Comparison of ENCODE assay signal across 12 mouse cellular contexts in the genomic region with DNA sequence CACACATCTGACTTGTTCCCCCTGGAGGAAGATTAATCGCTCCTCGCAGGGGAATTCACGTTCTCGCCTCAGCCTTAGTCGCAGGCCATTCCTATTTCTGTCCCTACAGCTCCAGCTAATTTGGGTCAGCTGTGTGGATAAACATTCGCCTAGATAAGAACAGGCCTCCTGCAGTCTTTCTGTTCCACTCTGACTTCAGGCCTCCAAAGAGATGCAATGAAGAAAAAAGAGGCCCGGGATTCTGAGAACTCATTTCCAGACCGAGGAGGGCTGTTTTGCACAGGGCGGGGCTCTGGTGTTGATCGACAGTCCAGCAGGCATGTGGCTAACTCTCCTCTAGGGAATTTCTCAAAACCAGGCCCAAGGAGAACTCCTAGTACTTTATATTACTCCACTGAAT. TPM values are rescaled to one million over a fixed set of nuclear protein-coding genes. Genes with fewer than 3 reads are reported as not detected.
DNase-seq lines count a peak whose midpoint lies in the region; ATAC-seq and TF ChIP-seq lines count a peak whose summit lies in the region.
"Had no signal": no experiment of that assay in that cellular context is flagged by ENCODE, and none has a peak within 500 bp of the region (broad histone marks: within the 10 kb centered on the region; RNA-seq: fewer than 3 reads in every experiment).

No protein-coding gene starts in this region.

- peak; percentile 51 for DNase-seq in kidney, postnatal 0 days (ENCODE audit: low spot score)
- no peak for DNase-seq in kidney, adult 9 months
- peak; percentile 47 for DNase-seq in brain, adult 2 months (ENCODE audit: low read depth, low spot score)
- peak; percentile 34 for DNase-seq in embryonic facial prominence, embryonic 14.5 days (ENCODE audit: low spot score)
- DNase-seq in heart, postnatal 0 days (ENCODE audit: low spot score), result peak; percentile 85
- no peak for DNase-seq in spleen, postnatal 36 days (ENCODE audit: low spot score in 2 of 2)
- DNase-seq in thymus, postnatal 36 days, result no peak
- no peak for DNase-seq in spleen, postnatal 4 days (ENCODE audit: low spot score in 2 of 2)
- DNase-seq: kidney, adult 18-20 months; thymus, adult 2 months had no signal

- 0 out of 2 replicates have a peak, but pooled peaks have one; percentile 34 for TF ChIP-seq EP300 in heart, postnatal 0 days (IDR thresholded peaks at IDR 0.05; ENCODE audit: low read depth)

- H3K4me1 ChIP-seq in kidney, postnatal 0 days (replicated peaks; ENCODE audit: insufficient read depth, low read length), result no peaks in the 10 kb centered on the region
- H3K4me1 ChIP-seq in embryonic facial prominence, embryonic 14.5 days (ENCODE audit: control insufficient read depth, insufficient read depth, low read length), result peaks cover 7% of the 10 kb centered on the region; the same call in 1 of the 2 replicates
- H3K4me1 ChIP-seq in heart, postnatal 0 days (ENCODE audit: control insufficient read depth, insufficient read depth), result peaks cover 32% of the 10 kb centered on the region

- H3K27ac ChIP-seq in kidney, postnatal 0 days, result no peak overlapping the region
- no peak overlapping the region for H3K27ac ChIP-seq in embryonic facial prominence, embryonic 14.5 days (replicated peaks; ENCODE audit: low read depth, low read length)
- peak overlapping the region; percentile 84 for H3K27ac ChIP-seq in heart, postnatal 0 days (ENCODE audit: low read depth)
- H3K27ac ChIP-seq: left cerebral cortex, adult 2 months had no signal

- no peaks in the 10 kb centered on the region for H3K27me3 ChIP-seq in kidney, postnatal 0 days (ENCODE audit: insufficient read depth, low read length)
- no peaks in the 10 kb centered on the region for H3K27me3 ChIP-seq in embryonic facial prominence, embryonic 14.5 days (replicated peaks; ENCODE audit: control insufficient read depth, insufficient read depth, low read length)
- H3K27me3 ChIP-seq in heart, postnatal 0 days (ENCODE audit: control insufficient read depth, insufficient read depth, low read length), result no peaks in the 10 kb centered on the region

- H3K36me3 ChIP-seq in kidney, postnatal 0 days (ENCODE audit: insufficient read depth, low read length), result no peaks in the 10 kb centered on the region
- no peaks in the 10 kb centered on the region for H3K36me3 ChIP-seq in embryonic facial prominence, embryonic 14.5 days (ENCODE audit: control insufficient read depth, insufficient read depth, low read length)
- peaks cover 47% of the 10 kb centered on the region for H3K36me3 ChIP-seq in heart, postnatal 0 days (replicated peaks; ENCODE audit: control insufficient read depth, insufficient read depth, low read length)

- H3K9ac ChIP-seq in kidney, postnatal 0 days (ENCODE audit: low read depth, low read length), result no peak overlapping the region
- no peak overlapping the region for H3K9ac ChIP-seq in embryonic facial prominence, embryonic 14.5 days (ENCODE audit: low read depth, low read length)
- no peak overlapping the region for H3K9ac ChIP-seq in heart, postnatal 0 days (replicated peaks; ENCODE audit: low read depth, low read length)

- no peak overlapping the region for H3K4me3 ChIP-seq in kidney, postnatal 0 days (replicated peaks; ENCODE audit: low read depth, low read length)
- H3K4me3 ChIP-seq in embryonic facial prominence, embryonic 14.5 days (ENCODE audit: low read depth, low read length), result no peak overlapping the region
- H3K4me3 ChIP-seq in heart, postnatal 0 days (ENCODE audit: low read depth, low read length), result no peak overlapping the region
- H3K4me3 ChIP-seq: left cerebral cortex, adult 2 months had no signal

- TF ChIP-seq CTCF in kidney, postnatal 0 days (IDR thresholded peaks at IDR 0.05; ENCODE audit: low read depth), result no peak
- TF ChIP-seq CTCF in heart, postnatal 0 days (IDR thresholded peaks at IDR 0.05; ENCODE audit: low read depth), result no peak

- WGBS in kidney, postnatal 0 days, result 46% methylated on average over 10 of the region's 10 CpGs
- 23% methylated on average over 10 of the region's 10 CpGs for WGBS in embryonic facial prominence, embryonic 14.5 days
- WGBS in heart, postnatal 0 days, result 11% methylated on average over 10 of the region's 10 CpGs

- ATAC-seq in kidney, postnatal 0 days (replicated peaks; ENCODE audit: low FRiP score, low read depth), result no peak
- no peak for ATAC-seq in embryonic facial prominence, embryonic 14.5 days (ENCODE audit: low read depth)
- ATAC-seq in heart, postnatal 0 days (ENCODE audit: insufficient read depth, low read depth), result peak; percentile 76
- ATAC-seq: activated CD4-positive, CD25-positive, alpha-beta regulatory T cell, adult 4 months had no signal

- no peaks in the 10 kb centered on the region for H3K9me3 ChIP-seq in kidney, postnatal 0 days (replicated peaks; ENCODE audit: low read length)
- no peaks in the 10 kb centered on the region for H3K9me3 ChIP-seq in embryonic facial prominence, embryonic 14.5 days (ENCODE audit: control insufficient read depth, low read length)
- H3K9me3 ChIP-seq in heart, postnatal 0 days (replicated peaks; ENCODE audit: control insufficient read depth, low read length), result no peaks in the 10 kb centered on the region

- H3K4me2 ChIP-seq in kidney, postnatal 0 days (ENCODE audit: low read length), result no peak overlapping the region
- no peak overlapping the region for H3K4me2 ChIP-seq in embryonic facial prominence, embryonic 14.5 days (ENCODE audit: low read depth, low read length)
- no peak overlapping the region for H3K4me2 ChIP-seq in heart, postnatal 0 days (ENCODE audit: low read depth, low read length)

RNA-seq across cellular contexts. Expression of a gene that starts 43.0 kb away (rescaled TPM):
- 3.3 and 3.7 TPM in 2 replicates for polyA plus RNA-seq in kidney, postnatal 0 days (2015; fragmentation: Nextera tagmentation; extraction: Ambion mirVana)
- 1.5 and 2.9 TPM in 2 replicates for polyA plus RNA-seq in embryonic facial prominence, embryonic 14.5 days (2014; fragmentation: Nextera tagmentation; extraction: Ambion mirVana)
- total RNA-seq in heart, postnatal 0 days (2014; rRNA removed; ENCODE audit: low replicate concordance), result 92.4 and 129 TPM in 2 replicates
- polyA plus RNA-seq in heart, postnatal 0 days (2015; fragmentation: Nextera tagmentation; extraction: Ambion mirVana), result 55.9 and 56.4 TPM in 2 replicates
- polyA plus RNA-seq: activated CD4-positive, CD25-positive, alpha-beta regulatory T cell, adult 4 months had no signal

Comparison
In these comparisons a context has a peak if more than half of its experiments do, and no peak if none do; other contexts are left out.
1. DNase-seq: peak in kidney, postnatal 0 days (single experiment), brain, adult 2 months (single experiment), embryonic facial prominence, embryonic 14.5 days (single experiment) and heart, postnatal 0 days (single experiment); none in kidney, adult 9 months (single experiment), spleen, postnatal 36 days (0 of 2), thymus, postnatal 36 days (0 of 2) and spleen, postnatal 4 days (0 of 2).
2. RNA of a gene that starts 43.0 kb away (polyA plus RNA-seq): 55.9 to 56.4 TPM in heart, postnatal 0 days; 3.3 to 3.7 TPM in kidney, postnatal 0 days and 1.5 to 2.9 TPM in embryonic facial prominence, embryonic 14.5 days; every median in the first group is over 10 times any median in the second.